Mouse (Mus musculus) CD4-positive helper T cell, adult 2 months (primary cell): ENCODE measurements around the gene Zfp866.

Source experiments
- DNase-seq: peaks from one replicate; pipeline ENCODE4 v3.0.0-alpha.2; 2012; ENCODE audit warnings: low read depth, missing footprints, low spot score

The Zfp866 gene

DNA sequence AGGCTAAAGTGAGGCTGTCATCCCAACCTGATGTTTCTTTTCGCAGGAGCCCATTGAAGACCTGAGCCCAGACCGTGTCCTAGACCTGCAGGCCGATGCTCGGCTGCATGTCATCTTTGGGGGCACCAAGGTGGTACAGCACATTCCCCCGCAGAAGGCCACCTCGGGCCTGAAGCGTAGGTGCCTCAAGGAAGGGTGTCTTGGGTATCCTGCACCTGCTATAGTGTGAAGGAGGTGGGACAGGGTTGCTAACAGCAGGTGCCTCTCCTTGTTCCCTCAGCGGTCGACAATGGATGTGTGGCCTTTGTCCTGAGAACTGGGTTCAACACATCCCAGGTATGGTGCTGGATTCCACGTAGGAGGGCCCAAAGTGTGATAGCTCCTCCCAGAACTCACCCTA lies 6.7 kb upstream of the Zfp866 start:
- no peak for DNase-seq

- DNase-seq, result no peak
Measured at GRCm38 (mm10) chr8:69796721-69797345, 5.9 kb upstream of the Zfp866 start.

GRCm38 (mm10) chr8:69794901-69795300 lies 3.9 kb upstream of the Zfp866 start:
- no peak for DNase-seq

DNA sequence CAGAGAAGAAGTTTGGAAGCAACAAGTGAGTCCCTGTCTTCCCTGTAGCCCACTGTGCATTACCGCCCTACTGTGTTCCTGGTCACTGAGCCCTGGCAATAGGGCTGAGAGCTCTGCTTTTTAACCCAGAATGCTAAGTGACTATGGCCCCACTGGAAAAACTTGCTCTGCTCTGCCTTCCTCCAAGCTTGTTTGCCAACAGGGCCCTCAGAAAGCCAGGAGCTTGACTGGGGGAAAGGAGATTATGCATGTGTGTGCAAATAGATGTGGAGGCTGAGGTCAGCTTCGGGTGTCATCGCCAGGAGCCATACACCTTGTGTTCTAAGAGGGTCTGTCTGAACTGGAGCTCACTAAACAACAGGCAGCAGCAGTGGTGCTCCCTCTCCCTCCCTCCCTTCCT lies 3.1 kb upstream of the Zfp866 start:
- DNase-seq, result no peak

DNA sequence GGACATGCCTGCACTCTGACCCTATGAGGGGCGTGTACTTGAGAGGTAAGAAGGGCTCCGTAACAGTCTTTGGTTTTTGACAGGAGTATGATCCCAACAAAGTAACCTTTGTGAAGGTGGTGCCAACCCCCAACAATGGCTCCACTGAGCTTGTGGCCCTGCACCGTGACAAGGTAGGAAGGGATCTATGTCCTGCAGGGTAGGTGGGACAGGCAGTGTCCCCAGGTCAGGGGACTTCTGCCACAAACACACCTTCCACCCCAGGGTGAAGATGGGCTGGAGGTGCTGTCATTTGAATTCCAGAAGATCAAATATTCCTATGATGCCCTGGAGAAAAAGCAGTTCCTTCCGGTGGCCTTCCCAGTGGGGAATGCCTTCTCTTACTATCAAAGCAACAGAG lies 2.7 kb upstream of the Zfp866 start:
- DNase-seq, result no peak

DNA sequence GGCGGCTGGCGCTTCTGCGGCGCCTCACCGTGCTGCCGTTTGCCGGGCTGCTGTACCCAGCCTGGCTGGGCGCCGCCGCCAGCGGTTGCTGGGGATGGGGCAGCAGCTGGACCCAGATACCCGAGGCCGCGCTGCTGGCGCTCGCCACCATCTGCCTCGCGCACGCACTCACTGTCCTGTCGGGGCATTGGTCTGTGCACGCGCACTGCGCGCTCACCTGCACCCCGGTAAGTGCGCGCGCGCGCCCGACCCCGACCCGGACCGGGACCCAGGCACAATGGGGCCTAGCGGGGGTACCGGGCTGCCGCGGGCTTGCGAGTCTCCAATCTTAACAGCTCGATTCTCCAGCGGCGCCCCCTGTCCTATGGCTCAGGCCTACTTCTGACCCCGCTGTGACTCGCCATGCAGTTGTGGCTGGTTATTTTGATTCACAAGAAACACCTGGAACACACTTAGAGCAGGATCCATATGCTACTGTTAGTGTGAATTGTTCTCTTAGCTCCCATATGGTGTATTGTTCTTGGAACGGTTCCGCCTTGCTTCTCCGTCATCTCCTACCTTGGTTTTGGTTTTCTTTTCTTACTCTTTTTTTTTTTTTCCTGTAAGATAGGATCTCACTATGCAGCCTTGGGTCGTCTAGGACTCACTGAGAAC lies 564 bp upstream of the Zfp866 start:
- DNase-seq, result peak; percentile 69

GRCm38 (mm10) chr8:69790364-69790763 lies 614 bp downstream of the Zfp866 start:
- no peak for DNase-seq

DNA sequence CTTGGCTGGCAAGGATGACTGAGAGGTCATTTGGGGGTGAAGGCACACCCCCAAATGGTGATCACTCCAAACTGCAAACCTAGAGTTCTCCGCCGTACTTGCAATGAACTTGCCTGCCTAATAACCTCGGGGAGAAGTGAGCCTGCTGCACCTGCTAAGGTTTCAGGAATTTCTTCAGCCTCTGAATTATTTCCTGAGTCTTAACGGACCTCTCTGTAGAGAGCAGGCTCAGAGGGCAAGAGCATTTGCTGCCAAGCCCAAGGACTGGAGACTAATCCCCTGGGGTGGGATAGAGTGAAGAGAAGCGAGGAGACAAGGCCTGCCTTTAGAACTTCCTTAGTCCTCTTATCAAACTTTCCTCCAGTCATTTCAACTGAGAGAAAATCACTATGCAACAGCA lies 1.2 kb downstream of the Zfp866 start:
- DNase-seq, result no peak

DNA sequence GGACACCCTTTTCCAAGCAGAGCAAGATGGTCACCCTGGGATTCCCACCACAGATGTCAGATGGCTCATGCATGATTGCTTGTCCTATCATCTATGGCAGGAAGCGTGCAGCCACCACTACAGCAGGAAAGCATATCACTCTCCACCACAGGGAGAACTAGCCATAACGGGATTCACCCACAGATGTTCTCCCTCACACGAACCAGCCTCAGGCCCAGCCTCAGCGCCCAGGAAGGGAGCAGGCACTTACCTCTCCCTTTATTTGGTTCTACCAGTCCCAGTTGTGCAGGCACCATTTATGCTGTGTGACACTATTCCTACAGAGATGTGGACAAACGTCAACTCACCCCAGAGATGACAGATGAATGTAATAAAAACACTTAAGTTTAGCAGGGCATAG lies 1.9 kb downstream of the Zfp866 start:
- no peak for DNase-seq

DNA sequence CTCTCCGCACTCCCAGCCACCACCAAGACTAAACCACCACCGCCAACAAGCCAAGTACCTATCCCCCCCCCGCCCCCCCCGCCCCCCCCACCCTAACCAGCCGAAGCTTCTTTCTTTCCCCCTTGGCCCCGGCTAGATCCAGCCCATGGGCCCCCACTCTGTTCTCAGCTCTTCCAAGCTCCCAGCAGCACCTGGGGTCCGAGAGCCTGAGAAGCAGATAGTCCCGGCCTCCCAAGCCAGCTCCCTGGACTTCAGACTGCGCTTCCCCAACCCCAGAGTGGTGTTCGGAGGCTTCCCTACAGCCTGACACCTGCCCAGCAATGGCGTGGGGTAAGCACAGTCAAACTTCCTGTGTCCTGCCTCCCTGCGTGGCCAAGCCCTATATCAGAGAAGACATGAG lies 13.9 kb downstream of the Zfp866 start:
- no peak for DNase-seq

DNA sequence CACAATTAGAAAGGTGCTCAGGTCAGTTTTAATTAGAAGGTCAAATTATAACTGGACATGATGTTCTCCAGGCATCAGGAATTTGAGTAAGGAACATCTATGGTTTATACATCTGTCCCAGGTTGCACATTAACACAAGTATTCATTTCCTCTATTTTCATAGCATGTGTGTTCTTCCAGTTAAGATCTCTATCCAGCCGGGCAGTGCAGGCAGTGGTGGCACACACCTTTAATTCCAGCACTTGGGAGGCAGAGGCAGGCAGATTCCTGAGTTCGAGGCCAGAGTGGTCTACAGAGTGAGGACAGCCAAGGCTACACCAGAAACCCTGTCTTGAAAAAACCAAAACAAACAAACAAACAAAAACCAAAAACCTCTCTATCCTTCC lies 15.8 kb downstream of the Zfp866 start:
- no peak for DNase-seq

- DNase-seq, result peak; percentile 98
Measured at GRCm38 (mm10) chr8:69774503-69775148, 16.4 kb downstream of the Zfp866 start, which contains the start of gene Gm20422. TSS of gene Gm20422 (minus strand) at chr8:69774886.

GRCm38 (mm10) chr8:69772106-69772505 lies 18.9 kb downstream of the Zfp866 start:
- no peak for DNase-seq

DNA sequence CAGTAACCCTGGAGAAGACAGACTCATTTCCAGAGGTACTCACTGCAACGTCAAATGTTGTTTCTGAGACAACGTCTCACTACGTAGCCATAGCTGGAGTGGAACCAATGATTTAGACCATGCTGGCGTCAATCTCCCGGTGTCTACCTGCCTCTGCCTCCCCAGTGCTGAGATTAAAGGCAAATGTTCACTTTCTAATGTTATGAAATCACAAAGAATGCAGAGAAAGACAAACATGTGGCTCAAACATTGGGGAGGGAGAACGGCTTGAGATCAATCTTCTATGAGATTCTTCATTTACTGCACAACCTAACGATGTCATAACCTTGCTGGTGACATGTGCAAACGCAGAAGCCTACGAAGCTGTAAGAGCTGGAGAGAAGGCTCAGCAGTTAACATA lies 19.8 kb downstream of the Zfp866 start:
- no peak for DNase-seq

- no peak for DNase-seq
Measured at GRCm38 (mm10) chr8:69761814-69762445, 29.0 kb downstream of the Zfp866 start.

DNA sequence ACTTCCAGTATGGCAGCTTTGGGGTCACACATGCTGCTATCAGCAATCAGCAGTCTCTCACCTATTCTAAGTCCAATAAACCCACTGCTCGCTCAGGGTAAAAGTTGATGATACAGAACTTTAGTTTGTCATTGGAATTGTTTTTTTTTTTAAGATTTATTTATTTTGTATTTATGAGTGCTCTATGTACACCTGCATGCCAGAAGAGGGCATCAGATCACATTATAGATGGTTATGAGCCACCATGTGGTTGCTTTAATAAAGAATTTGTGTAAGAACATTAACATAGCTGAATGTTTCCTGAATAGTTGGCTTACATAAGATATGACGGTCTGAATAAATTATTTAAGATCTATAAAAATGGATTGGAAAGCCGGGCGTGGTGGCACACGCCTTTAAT lies 32.7 kb downstream of the Zfp866 start:
- DNase-seq, result no peak

GRCm38 (mm10) chr8:69752437-69752836 lies 38.5 kb downstream of the Zfp866 start:
- DNase-seq, result no peak

- peak; percentile 97 for DNase-seq
Measured at GRCm38 (mm10) chr8:69749544-69750454, 41.2 kb downstream of the Zfp866 start, which contains the start of gene Zfp963. TSS of gene Zfp963 (minus strand) at chr8:69749970.

DNA sequence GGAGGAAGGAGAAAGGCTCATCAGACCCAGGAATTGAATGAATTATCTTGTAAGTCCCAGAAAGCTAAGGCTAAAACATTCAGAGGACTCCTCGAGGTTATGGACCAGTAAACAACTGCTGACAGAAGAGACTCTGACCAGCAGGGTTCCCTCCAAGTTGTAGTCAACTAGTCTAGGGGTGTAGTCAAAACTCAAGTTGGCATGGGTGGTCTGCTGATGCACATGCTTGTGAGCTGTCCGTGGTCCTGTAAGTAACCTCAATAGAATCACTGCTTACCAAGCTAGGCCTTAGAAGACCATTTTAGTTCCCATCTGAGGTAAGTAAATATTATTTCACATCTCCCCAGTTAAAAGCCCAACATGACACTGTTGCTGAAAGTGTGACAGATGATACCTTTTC lies 49.7 kb downstream of the Zfp866 start:
- no peak for DNase-seq

GRCm38 (mm10) chr8:69740763-69741162 lies 50.2 kb downstream of the Zfp866 start:
- DNase-seq, result no peak

GRCm38 (mm10) chr8:69735495-69735894 lies 55.5 kb downstream of the Zfp866 start:
- DNase-seq, result no peak

- no peak for DNase-seq
Measured at GRCm38 (mm10) chr8:69717232-69717580, 73.8 kb downstream of the Zfp866 start.
